18 mouse cellular contexts compared by ENCODE assay signal in the genomic region with DNA sequence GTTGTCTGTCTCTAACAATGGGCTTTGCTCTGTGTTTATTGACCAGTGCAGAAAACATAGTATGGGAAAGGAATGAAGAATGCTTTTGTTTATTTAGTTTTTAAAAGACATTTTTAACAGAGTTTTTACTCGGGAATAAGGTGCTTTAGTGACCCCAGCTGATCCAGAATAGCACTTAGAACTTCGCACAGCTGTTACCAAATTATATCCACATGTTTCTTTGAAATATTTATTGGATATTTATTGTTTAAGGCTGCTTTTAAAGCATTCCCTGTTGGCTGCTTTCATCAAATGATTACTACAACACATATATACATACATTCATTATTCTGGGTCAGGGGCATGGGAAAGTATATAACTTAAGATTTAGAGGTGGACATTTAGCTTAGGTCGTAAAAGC.
"Had no signal": no experiment of that assay in that cellular context is flagged by ENCODE, and none has a peak within 500 bp of the region (broad histone marks: within the 10 kb centered on the region; RNA-seq: fewer than 3 reads in every experiment).

No protein-coding gene starts in this region.

- H3K27me3 ChIP-seq: midbrain, embryonic 12.5 days; neural tube, embryonic 13.5 days; neural tube, embryonic 15.5 days; stomach, embryonic 15.5 days had no signal

- H3K9ac ChIP-seq: lung, embryonic 14.5 days; midbrain, embryonic 12.5 days; neural tube, embryonic 13.5 days; neural tube, embryonic 15.5 days; stomach, embryonic 15.5 days had no signal

- H3K9me3 ChIP-seq: midbrain, embryonic 10.5 days; midbrain, embryonic 12.5 days; neural tube, embryonic 13.5 days; neural tube, embryonic 15.5 days; stomach, embryonic 15.5 days had no signal

- DNase-seq: lung, embryonic 14.5 days; lung, postnatal 10 days; lung, postnatal 4 days; midbrain, embryonic 14.5 days; retina, postnatal 1 day; right cerebral cortex, adult 18-20 months; right cerebral cortex, postnatal 14 days; thymus, adult 2 months; thymus, postnatal 25 days; thymus, postnatal 4 days had no signal

- H3K27ac ChIP-seq: midbrain, embryonic 10.5 days; midbrain, embryonic 12.5 days; neural tube, embryonic 13.5 days; neural tube, embryonic 15.5 days; stomach, embryonic 15.5 days; stomach, postnatal 0 days had no signal

- ATAC-seq: midbrain, embryonic 16.5 days had no signal

- H3K4me2 ChIP-seq: lung, embryonic 14.5 days; midbrain, embryonic 12.5 days; neural tube, embryonic 13.5 days; neural tube, embryonic 15.5 days; stomach, embryonic 15.5 days had no signal

- H3K36me3 ChIP-seq: midbrain, embryonic 12.5 days; neural tube, embryonic 13.5 days; neural tube, embryonic 15.5 days; stomach, embryonic 15.5 days had no signal

- H3K4me1 ChIP-seq: midbrain, embryonic 10.5 days; midbrain, embryonic 12.5 days; neural tube, embryonic 13.5 days; neural tube, embryonic 15.5 days; stomach, embryonic 15.5 days had no signal

- H3K4me3 ChIP-seq: midbrain, embryonic 10.5 days; midbrain, embryonic 12.5 days; myocyte; neural tube, embryonic 13.5 days; neural tube, embryonic 15.5 days; stomach, embryonic 15.5 days had no signal
